Mouse (Mus musculus): ENCODE data around the gene Snph. TPM values are rescaled to one million over a fixed set of nuclear protein-coding genes. Genes with fewer than 3 reads are reported as not detected.

Snph gene
- total RNA-seq, 2 experiments from 2014 or later, result 6.4 to 8.2 TPM

GRCm38 (mm10) chr2:151602106-151602505, 30.3 kb downstream of the Snph start:
- DNase-seq, result no peak

DNA sequence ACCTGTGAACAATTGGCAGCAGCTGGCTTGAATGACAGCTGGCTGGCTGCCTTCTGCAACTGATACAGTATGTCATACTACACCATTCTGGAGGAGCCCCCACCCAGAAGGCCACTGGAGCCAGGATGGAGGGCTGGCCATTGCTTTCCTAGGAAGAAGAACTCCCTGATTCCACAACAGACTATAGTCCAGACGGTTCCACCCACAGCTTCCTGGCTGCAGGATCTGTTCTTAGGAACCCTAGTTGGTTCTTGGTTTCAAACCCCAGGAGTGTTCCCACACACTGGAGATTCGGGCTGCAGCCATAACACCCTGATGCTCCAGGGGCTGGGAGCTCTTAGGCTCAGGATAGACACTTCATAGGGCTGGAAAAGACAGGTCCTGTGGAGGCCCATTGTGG, 34.3 kb downstream of the Snph start:
- DNase-seq, result no peak

- no peak for DNase-seq
These were observed 45.1 kb downstream of the Snph start for GRCm38 (mm10) chr2:151587306-151587705.

- DNase-seq, result no peak
These were observed 45.6 kb downstream of the Snph start for GRCm38 (mm10) chr2:151586807-151587206.

- DNase-seq, result no peak
These were observed 46.5 kb downstream of the Snph start for GRCm38 (mm10) chr2:151585934-151586333.

- no peak for DNase-seq
These were observed 51.4 kb downstream of the Snph start for GRCm38 (mm10) chr2:151580945-151581344.

GRCm38 (mm10) chr2:151579183-151579582, 53.2 kb downstream of the Snph start:
- DNase-seq, result no peak

GRCm38 (mm10) chr2:151575699-151576389, 56.5 kb downstream of the Snph start:
- peak; percentile 77 for DNase-seq

- DNase-seq, result no peak
These were observed 57.2 kb downstream of the Snph start for GRCm38 (mm10) chr2:151575119-151575698.

DNA sequence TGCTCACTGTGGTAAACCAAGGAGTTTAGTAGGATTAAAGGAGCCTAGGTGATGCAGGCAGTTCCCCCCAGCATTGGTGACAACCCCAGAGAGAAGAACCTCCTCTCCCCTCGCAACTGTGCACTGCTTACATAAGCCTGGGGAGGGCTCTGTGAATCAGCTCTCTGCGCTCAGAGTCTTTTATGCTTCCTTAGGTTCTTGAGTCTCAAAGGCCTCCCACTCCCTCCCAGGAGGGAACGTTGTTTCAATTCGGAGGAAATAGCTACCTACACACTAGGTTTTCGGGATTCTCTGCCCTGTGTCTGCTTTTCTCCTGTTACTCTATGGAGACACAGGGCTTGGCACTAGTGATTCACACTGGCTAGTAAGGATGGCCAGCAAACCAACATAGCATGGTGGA, 57.8 kb downstream of the Snph start:
- no peak for DNase-seq

- no peak for DNase-seq
These were observed 58.7 kb downstream of the Snph start for GRCm38 (mm10) chr2:151573667-151574066.

DNA sequence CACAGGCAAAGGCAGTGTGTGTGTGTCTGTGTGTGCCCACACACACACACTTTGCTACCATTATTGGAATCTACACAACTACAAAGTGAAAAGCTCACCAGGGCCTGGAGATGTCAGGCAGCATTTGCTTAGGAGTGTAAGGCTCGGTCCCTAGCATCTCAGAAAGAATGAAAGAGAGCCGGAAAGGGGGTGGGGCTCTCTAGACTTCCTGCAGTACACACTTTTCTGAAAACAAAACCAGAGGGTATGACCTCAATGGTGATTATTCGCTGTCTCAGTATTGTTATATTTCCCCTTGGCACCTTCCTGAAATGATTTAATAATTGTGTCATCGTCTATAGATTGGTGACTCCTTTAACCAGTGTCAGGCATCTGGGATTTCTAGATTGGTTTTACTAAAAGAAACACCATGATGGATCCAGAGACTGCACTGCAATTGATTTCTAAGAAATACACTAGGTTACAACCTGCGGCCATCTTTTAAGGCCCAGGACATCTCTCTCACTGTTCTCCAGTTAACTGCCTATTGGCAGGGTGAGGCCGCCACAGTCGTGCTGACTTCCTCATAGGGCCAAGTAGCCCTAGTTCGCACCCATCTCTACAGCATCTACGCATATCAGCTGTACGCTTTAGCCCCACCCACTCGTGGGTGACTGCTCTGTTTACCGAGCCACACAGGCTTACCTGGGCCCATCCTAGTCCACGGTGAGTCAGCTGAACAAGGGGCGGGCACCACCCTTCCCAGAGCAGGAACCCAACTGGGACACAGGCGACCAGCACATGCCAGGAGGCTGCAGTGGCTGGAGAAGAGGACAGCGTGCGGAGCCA, 60.3 kb downstream of the Snph start, which contains the start of gene Sdcbp2:
Sdcbp2 (plus strand) TSS at position 750 of the 828 bp plus-strand sequence.
- no peak for DNase-seq

DNA sequence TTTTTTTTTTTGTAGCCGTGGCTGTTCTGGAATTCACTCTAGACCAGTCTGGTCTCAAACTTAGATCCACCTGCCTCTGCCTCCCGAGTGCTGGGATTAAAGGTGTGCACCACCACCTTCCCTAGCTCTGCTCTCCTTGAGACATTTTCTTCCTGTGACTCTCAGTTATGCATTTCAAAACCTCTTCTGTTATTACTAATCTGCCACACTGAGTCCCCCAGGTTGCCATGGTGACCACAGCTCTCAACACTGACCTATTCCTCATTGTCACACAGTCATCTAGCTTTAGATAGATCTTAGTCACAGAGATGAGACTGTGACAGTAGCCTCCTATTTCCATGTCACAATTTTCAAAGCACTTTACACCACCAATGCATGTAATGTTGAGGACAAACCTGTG, 62.9 kb downstream of the Snph start:
- no peak for DNase-seq

- DNase-seq, result no peak
These were observed 65.5 kb downstream of the Snph start for GRCm38 (mm10) chr2:151566856-151567255.

GRCm38 (mm10) chr2:151564986-151565385, 67.4 kb downstream of the Snph start:
- DNase-seq, result no peak

DNA sequence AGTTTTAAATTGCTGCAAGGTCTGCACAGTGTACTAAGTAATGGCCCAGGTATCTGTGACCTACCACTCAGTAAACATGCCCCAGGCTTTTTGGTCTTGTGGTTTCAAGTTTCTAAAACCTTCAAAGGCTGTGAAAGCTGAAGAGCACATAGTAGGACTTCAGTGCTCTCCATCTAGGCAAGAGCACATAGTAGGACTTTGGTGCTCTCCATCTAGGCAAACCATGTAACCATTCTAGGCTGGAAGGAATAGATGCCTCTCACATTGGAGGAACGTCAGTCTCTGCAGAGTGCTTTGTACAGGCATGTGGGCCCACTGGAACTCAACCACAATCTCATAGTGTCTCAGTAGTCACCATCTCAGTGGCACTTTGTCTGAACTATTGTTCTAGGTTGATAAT, 68.4 kb downstream of the Snph start:
- no peak for DNase-seq

GRCm38 (mm10) chr2:151562930-151563921, 69.2 kb downstream of the Snph start:
- DNase-seq, result no peak

DNA sequence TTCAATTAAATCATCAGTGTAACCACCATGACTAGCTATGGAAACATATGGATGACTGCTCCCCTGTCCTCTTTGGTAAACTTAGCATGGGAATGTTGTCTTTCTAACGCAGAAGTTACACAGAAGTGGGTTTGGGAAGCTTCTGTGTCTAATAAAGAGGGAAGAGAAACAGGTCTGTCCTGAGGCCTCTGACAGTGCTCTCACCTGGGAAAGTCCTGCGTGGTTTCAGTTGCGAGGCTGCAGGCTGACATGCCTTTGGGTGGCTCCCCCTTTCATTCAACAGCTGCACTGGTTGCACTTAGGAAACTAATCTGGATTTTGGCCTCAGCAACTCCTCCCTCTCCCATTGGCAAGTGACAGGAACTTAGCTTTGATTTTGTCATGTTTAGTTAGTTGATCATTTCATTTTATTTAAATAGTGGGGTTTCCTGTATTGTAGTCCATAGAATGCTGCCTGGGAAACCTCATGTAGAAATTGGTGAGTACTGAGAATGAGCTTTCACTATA, 82.7 kb downstream of the Snph start:
- no peak for DNase-seq

DNA sequence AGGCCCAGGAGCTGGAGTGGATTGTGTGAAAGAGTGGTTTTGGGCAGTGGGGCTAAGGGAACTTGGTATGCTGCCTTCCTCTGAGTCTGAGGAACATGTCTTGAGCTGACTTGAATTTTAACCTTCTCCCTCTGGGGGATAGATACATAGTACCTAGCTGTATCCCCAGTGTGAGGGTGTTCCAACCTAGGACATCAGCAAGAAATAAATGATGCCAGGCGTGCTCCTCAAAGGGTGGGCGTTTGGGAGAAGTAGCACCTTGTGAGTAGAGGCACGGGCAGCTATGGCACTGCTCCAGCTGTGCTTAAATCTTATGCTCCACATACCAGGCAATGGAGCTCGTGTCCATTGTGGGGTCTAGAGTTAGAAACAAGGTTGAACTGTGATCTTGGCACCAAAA, 85.8 kb downstream of the Snph start:
- DNase-seq, result no peak

DNA sequence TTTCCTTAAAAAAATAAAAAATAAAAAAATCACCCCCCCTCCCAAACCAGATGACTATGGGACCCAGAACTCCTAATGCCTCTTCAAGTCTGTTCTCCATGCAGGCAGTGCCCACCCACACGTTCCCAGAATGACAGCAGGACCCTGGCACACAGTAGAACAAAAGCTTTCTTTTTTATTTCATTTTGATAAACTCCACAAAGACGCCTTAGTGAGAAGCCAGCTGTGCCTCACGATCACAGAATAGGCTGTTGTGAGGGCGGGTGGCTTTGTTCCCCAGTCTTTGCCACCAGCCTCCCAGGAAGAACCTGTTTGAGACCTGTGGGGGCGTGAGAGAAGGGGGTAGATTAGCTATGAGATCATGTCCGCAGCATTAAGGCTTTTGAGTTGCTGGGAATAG, 87.7 kb downstream of the Snph start:
- DNase-seq, result no peak

DNA sequence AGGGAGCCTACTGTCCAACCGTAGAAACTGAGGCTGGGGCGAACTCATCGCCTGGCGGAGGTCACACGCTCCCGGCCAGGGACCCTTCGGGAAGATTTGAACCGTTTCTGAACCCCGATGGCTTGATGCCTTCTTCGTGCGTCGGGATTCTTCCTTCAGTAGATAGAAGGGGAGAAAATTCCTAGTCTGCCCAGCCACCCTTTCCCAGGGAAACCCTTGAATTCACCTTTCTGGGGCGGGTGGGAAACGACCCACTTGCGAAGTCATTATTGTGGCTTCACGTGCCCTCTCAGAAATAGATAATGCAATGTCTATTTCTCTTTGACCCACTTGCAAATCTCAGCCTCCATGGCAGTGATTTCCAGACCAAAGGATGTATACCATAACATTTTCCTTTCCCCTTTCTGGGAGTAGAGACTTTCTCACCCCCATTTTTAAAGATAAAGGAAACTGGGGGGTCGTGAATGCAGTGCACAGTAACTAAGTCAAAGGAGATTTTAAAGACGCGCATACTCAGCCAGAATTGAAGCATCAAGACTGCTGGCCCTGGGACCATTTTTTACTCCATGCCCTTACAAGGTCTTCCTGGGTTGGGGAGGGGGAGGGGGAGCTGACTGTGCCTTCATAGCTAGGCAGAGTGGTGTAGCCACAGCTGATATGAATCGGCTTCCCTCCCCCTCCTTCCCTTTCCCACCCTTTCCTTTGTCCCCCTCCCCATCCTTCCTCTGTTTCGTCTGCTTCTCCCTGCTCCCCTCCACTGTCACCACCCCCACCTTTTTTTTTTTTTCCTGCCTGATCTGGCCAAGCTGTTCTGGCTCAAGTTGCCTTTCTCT, 89.1 kb downstream of the Snph start:
- DNase-seq, result peak; percentile 31

Data from gastrocnemius, postnatal 10 days (tissue).